Mouse (Mus musculus) midbrain, postnatal 0 days (tissue): ENCODE measurements around the gene Anxa4. TPM values are rescaled to one million over a fixed set of nuclear protein-coding genes. Genes with fewer than 3 reads are reported as not detected.
A peak's percentile ranks its signal among the peaks of the same experiment; 100 is the strongest.

Source experiments
- ATAC-seq: fragments of 200-750 bp; cut with Nextera tagmentation; 2 replicates; pipeline ENCODE4 v1.8.0; 2017; ENCODE audit warnings: moderate number of reproducible peaks, mild to moderate bottlenecking, moderate TSS enrichment, moderate library complexity; ENCODE audit not compliant: low FRiP score
- DNase-seq: peaks from one replicate; pipeline ENCODE4 v3.0.0-alpha.2; 2015; ENCODE audit warnings: low spot score
- H3K27ac ChIP-seq: fragments of 300-500 bp; sonication (generic); 2 replicates; pipeline ENCODE4 v1.5.1; 2014; ENCODE audit warnings: low read depth, mild to moderate bottlenecking, low read length, mixed read lengths
- H3K27me3 ChIP-seq: fragments of 300-500 bp; sonication (generic); 2 replicates; pipeline ENCODE4 v1.6.1; 2014; ENCODE audit warnings: low read length, control low read depth, mixed read lengths; ENCODE audit not compliant: insufficient read depth
- H3K36me3 ChIP-seq: fragments of 300-500 bp; sonication (generic); 2 replicates; pipeline ENCODE4 v1.6.1; 2014; ENCODE audit warnings: low read length, control low read depth, mixed read lengths; ENCODE audit not compliant: insufficient read depth
- H3K4me1 ChIP-seq: fragments of 300-500 bp; sonication (generic); 2 replicates; pipeline ENCODE4 v1.6.1; 2014; ENCODE audit warnings: mild to moderate bottlenecking, control low read depth, antibody characterized with exemption, low read length, mixed read lengths; ENCODE audit not compliant: insufficient read depth
- H3K4me2 ChIP-seq: fragments of 300-500 bp; sonication (generic); 2 replicates; pipeline ENCODE4 v1.6.1; 2014; ENCODE audit warnings: low read depth, mild to moderate bottlenecking, low read length, mixed read lengths; ENCODE audit not compliant: poor library complexity, severe bottlenecking
- H3K4me3 ChIP-seq: fragments of 300-500 bp; sonication (generic); 2 replicates; pipeline ENCODE4 v1.5.1; 2014; ENCODE audit warnings: low read depth, mild to moderate bottlenecking, low read length, moderate library complexity
- H3K9ac ChIP-seq: fragments of 300-500 bp; sonication (generic); replicated peaks from 2 replicates; pipeline ENCODE4 v1.6.1; 2014; ENCODE audit warnings: mild to moderate bottlenecking, low read length, moderate library complexity, mixed read lengths; ENCODE audit not compliant: poor library complexity, severe bottlenecking
- H3K9me3 ChIP-seq: fragments of 300-500 bp; sonication (generic); 2 replicates; pipeline ENCODE4 v1.6.1; 2016; ENCODE audit warnings: low read length, control low read depth
- CTCF ChIP-seq: IDR thresholded peaks from 2 replicates; pipeline ENCODE4 v1.5.1; 2016; ENCODE audit warnings: antibody characterized with exemption, mild to moderate bottlenecking
- WGBS: fragments of 180-500 bp; shearing (Covaris S2); extraction: QIAGEN DNeasy Blood & Tissue Kit; methylation state at CpG from one replicate; pipeline ENCODE4 v1.1.7; 2014; 5-methylcytosine and 5-hydroxymethylcytosine counted together
- polyA plus RNA-seq: library from polyadenylated mRNA; unstranded; fragments of >200 nt; fragmentation: Nextera tagmentation; extraction: Ambion mirVana; gene quantifications from 2 replicates; pipeline ENCODE4 v1.2.1, GENCODE M21; 2015
- total RNA-seq: library from RNA; depleted of rRNA; stranded (reverse); fragments of >200 nt; gene quantifications from 2 replicates; pipeline ENCODE4 v1.2.3, GENCODE M21; 2014

Anxa4 gene
- total and polyA plus RNA-seq, 2 experiments from 2014 or later, result 3.9 to 5.0 TPM

GRCm38 (mm10) chr6:86829768-86830167 lies 36.4 kb upstream of the Anxa4 start:
- no peak for ATAC-seq
- Histone ChIP-seq H3K4me3 (no peak overlapping the region), H3K9ac (no peak overlapping the region), H3K4me2 (no peak overlapping the region), H3K27me3 (no peaks in the 10 kb centered on the region), H3K9me3 (no peaks in the 10 kb centered on the region), H3K36me3 (no peaks in the 10 kb centered on the region), H3K27ac (no peak overlapping the region), H3K4me1 (no peaks in the 10 kb centered on the region)
- TF ChIP-seq CTCF, result no peak
- WGBS, result 92% methylated on average over 6 of the region's 6 CpGs
- DNase-seq, result no peak

GRCm38 (mm10) chr6:86827432-86827831 lies 34.0 kb upstream of the Anxa4 start:
- Histone ChIP-seq H3K27me3 (no peaks in the 10 kb centered on the region), H3K9ac (no peak overlapping the region), H3K27ac (no peak overlapping the region), H3K36me3 (no peaks in the 10 kb centered on the region), H3K4me3 (no peak overlapping the region), H3K9me3 (no peaks in the 10 kb centered on the region), H3K4me1 (no peaks in the 10 kb centered on the region; the same call in 1 of the 2 replicates), H3K4me2 (no peak overlapping the region)
- no peak for ATAC-seq
- no peak for DNase-seq
- 90% methylated on average over 2 of the region's 2 CpGs for WGBS
- no peak for TF ChIP-seq CTCF

DNA sequence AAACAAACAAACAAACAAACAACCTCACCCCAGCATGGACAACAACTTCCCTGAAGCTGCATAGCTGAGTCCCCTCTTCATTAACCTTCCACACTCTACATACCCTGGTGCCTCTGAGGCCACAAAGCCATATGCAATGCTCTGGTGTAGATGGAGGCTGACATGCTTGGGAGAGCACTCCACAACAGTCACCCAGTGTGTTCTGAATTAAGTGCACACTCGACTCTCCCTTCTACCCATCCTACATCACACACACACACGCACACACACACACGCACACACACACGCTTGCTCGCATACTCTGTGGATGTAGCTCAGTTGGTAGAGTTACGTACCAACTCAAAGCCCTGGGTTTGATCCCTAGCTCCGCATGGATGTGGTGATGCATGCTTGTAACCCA lies 31.0 kb upstream of the Anxa4 start:
- Histone ChIP-seq H3K9me3 (no peaks in the 10 kb centered on the region), H3K36me3 (no peaks in the 10 kb centered on the region), H3K4me2 (no peak overlapping the region), H3K4me1 (no peaks in the 10 kb centered on the region; the same call in 1 of the 2 replicates), H3K4me3 (no peak overlapping the region), H3K27ac (no peak overlapping the region), H3K27me3 (no peaks in the 10 kb centered on the region), H3K9ac (no peak overlapping the region)
- no peak for DNase-seq
- no peak for ATAC-seq
- 92% methylated on average over 7 of the region's 7 CpGs for WGBS
- no peak for TF ChIP-seq CTCF

DNA sequence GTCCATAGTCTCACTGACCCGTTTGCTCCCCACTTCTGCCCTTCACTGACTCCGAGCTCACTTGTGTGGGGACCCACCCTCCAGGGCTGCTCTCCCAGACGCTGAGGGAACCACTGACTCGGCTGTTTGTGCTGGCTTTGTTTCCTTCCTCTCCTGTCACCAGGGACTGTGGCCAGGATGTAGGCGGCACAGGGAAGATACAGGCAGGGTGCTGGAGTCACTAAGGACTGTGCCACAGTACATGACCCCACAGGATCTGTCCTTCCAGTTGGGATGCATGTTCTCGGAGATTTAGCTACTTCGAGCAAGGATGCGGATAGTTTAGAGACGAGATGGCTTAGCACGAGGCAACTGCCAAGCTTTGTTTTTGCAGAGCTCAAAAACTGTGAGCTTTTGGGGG lies 30.4 kb upstream of the Anxa4 start:
- TF ChIP-seq CTCF, result no peak
- Histone ChIP-seq H3K27ac (no peak overlapping the region), H3K4me3 (no peak overlapping the region), H3K4me2 (no peak overlapping the region), H3K9ac (no peak overlapping the region), H3K27me3 (no peaks in the 10 kb centered on the region), H3K9me3 (no peaks in the 10 kb centered on the region), H3K36me3 (no peaks in the 10 kb centered on the region), H3K4me1 (no peaks in the 10 kb centered on the region; the same call in 1 of the 2 replicates)
- 40% methylated on average over 10 of the region's 10 CpGs for WGBS
- DNase-seq (no peak), ATAC-seq (no peak)

GRCm38 (mm10) chr6:86823051-86823431 lies 29.7 kb upstream of the Anxa4 start:
- WGBS, result 33% methylated on average over 9 of the region's 9 CpGs
- TF ChIP-seq CTCF, result peak; percentile 44; the same call in 1 of the 2 replicates
- Histone ChIP-seq H3K9me3 (no peaks in the 10 kb centered on the region), H3K4me1 (no peaks in the 10 kb centered on the region; the same call in 1 of the 2 replicates), H3K27me3 (no peaks in the 10 kb centered on the region), H3K36me3 (no peaks in the 10 kb centered on the region), H3K4me2 (peak overlapping the region; percentile 51), H3K4me3 (peak overlapping the region; percentile 27), H3K27ac (no peak overlapping the region), H3K9ac (no peak overlapping the region)
- DNase-seq (no peak), ATAC-seq (no peak)

- Histone ChIP-seq H3K27ac (peak overlapping the region; percentile 38; the same call in 1 of the 2 replicates), H3K27me3 (no peaks in the 10 kb centered on the region), H3K9me3 (no peaks in the 10 kb centered on the region), H3K36me3 (no peaks in the 10 kb centered on the region), H3K9ac (peak overlapping the region; percentile 46; the same call in 1 of the 2 replicates), H3K4me3 (peak overlapping the region; percentile 27), H3K4me2 (peak overlapping the region; percentile 51), H3K4me1 (no peaks in the 10 kb centered on the region; the same call in 1 of the 2 replicates)
- TF ChIP-seq CTCF, result no peak
- ATAC-seq, result peak; percentile 63; the same call in 1 of the 2 replicates
- peak; percentile 44 for DNase-seq
- WGBS, result 2% methylated on average over 19 of the region's 19 CpGs
Observed at GRCm38 (mm10) chr6:86822285-86823050, 29.1 kb upstream of the Anxa4 start.
